Mouse (Mus musculus) cerebellum, adult 18-20 months (tissue): ENCODE results near the gene Ahcy.
"Not testable (repeated sequence)": the region's sequence is repeated elsewhere in the genome, so short reads cannot be mapped to it uniquely, and the experiment has no call there.

Experiments
- DNase-seq, 2 experiments: peaks; one replicate each; pipeline ENCODE4 v3.0.0; 2021

Ahcy gene

DNA sequence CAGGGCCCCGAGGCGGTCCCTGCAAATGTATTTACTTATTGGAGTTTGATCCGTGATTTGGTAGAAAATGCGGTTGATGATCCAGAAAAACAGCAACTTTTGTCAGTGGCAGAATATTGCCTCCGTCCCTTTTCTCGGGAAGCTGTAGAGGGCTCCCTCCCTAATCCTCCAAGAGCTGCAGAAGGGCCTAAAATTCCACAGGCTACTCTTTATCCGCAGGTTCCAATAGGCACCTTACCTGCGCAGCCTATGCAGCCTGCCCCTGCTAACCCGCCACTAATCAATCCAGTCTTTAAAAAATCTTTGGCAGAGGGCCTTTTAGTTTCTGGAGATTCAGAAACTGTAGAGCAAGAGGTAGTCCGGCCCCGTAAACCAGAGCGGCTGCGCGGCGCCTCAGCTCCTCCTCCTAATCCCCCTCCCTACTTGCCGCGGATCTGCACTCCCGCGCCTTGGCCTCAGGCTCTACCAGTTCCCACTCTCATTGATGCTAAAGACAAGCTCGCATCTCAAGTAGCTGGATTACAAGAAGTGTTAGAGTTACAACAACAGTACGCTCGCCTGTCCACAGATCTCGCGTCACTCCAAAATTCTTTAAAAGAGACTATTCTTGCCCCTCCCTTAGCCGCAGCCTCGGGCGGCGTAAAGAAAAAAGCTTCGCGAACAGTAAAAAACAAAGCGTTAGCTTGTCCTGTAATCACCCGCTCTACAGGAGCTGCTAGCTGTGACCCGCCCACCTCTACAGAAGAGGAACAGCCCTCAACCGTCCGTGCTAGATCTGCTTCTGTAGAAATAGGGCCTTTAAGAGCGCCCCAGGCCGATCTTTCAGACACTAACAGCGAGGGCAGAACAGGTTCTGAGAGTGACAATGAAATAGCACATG is 55.3 kb downstream of the Ahcy start:
- peak; percentile 54 for DNase-seq

DNA sequence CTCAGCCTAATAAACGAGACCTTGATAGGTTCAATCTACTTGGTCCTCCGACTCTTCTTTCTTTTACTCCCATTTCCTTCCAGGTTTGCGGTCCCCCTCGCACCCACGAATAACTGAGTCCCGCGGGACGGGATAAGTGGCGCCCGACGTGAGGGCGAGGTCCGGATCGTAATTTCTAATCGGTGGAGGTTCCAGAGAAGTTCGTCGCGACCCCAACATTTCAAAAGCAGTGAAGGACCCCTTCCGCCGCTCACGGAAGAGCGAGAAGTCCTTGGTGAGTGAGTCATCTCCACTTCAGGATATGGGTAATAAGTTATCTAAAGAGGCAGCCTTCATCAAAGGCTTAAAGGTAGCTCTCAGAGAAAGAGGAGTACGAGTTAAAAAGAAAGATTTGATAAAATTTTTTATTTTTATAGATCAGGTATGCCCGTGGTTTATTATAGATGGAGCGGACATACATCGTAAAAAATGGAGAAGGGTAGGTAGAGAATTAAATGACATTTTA is 56.0 kb downstream of the Ahcy start, which contains the start of gene Gm14226:
Gene Gm14226 (plus strand): TSS at position 16 of the 505 bp plus-strand sequence.
- not testable (repeated sequence) for DNase-seq

DNA sequence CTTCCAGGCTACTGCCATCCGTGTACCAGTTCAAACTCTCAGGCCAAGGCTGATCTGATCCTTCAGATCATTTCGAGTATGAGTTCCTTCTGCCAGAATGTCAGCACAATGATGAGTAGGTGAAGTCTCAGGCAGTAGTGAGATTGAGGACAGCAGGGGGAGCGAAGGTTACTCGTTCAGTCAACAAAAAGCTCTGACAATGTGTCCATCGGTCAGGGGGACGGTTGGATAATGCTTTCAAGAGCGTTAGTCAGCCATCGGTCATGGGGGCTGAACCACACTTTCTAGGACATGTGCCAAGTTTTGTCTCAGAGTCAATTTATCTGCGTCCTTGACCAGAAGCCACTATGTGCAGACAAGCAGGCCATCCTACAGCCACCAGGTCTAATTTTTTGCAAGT is 57.5 kb downstream of the Ahcy start:
- not testable (repeated sequence) for DNase-seq

GRCm38 (mm10) chr2:155012991-155013390 is 61.3 kb downstream of the Ahcy start:
- no peak for DNase-seq

GRCm38 (mm10) chr2:155011086-155011656 is 63.1 kb downstream of the Ahcy start:
- DNase-seq: no peak
